Mouse (Mus musculus) cerebellum, postnatal 10 days (tissue): ENCODE data around the gene Prkag3.

Experiments used
- DNase-seq, 2 experiments: peaks; one replicate each; pipeline ENCODE4 v3.0.0; 2021; ENCODE audit warnings: mixed read lengths in 2 of 2

The Prkag3 gene

GRCm38 (mm10) chr1:74748643-74749271 lies at the start of gene Prkag3:
TSS of gene Prkag3 (minus strand) at chr1:74749221.
- peak; percentile 55 for DNase-seq

GRCm38 (mm10) chr1:74797459-74797858 lies 48.4 kb upstream of the Prkag3 start:
- peak; percentile 84 to 92 for DNase-seq

- peak in 1 of 2 experiments; percentile 50 for DNase-seq
These were observed 46.1 kb upstream of the Prkag3 start for GRCm38 (mm10) chr1:74795145-74795529.

- peak in 1 of 2 experiments; percentile 37 for DNase-seq
These were observed 45.6 kb upstream of the Prkag3 start for GRCm38 (mm10) chr1:74794487-74795144.

GRCm38 (mm10) chr1:74792831-74793660 lies 44.0 kb upstream of the Prkag3 start:
- DNase-seq, result peak in 1 of 2 experiments; percentile 48

GRCm38 (mm10) chr1:74791249-74791648 lies 42.2 kb upstream of the Prkag3 start, which contains the start of gene Wnt10a:
TSS of gene Wnt10a (plus strand) at chr1:74791516.
- no peak for DNase-seq

- DNase-seq, result no peak
These were observed 41.1 kb upstream of the Prkag3 start for GRCm38 (mm10) chr1:74790095-74790494.

- DNase-seq, result no peak
These were observed 39.7 kb upstream of the Prkag3 start for GRCm38 (mm10) chr1:74788603-74789176.

- peak; percentile 87 to 91 for DNase-seq
These were observed 38.8 kb upstream of the Prkag3 start for GRCm38 (mm10) chr1:74787846-74788245.

GRCm38 (mm10) chr1:74784041-74784759 lies 35.2 kb upstream of the Prkag3 start:
- peak; percentile 75 to 83 for DNase-seq

GRCm38 (mm10) chr1:74783554-74783953 lies 34.5 kb upstream of the Prkag3 start:
- peak; percentile 43 to 59 for DNase-seq

GRCm38 (mm10) chr1:74782045-74782444 lies 33.0 kb upstream of the Prkag3 start:
- DNase-seq, result peak in 1 of 2 experiments; percentile 48

GRCm38 (mm10) chr1:74778934-74779486 lies 30.0 kb upstream of the Prkag3 start:
- no peak for DNase-seq

GRCm38 (mm10) chr1:74775816-74776215 lies 26.8 kb upstream of the Prkag3 start:
- peak; percentile 44 to 59 for DNase-seq

- DNase-seq, result no peak
These were observed 25.0 kb upstream of the Prkag3 start for GRCm38 (mm10) chr1:74774062-74774461.

GRCm38 (mm10) chr1:74773136-74773535 lies 24.1 kb upstream of the Prkag3 start:
- peak; percentile 81 to 85 for DNase-seq

- DNase-seq, result peak in 1 of 2 experiments; percentile 38
These were observed 23.1 kb upstream of the Prkag3 start for GRCm38 (mm10) chr1:74771931-74772620.

- no peak for DNase-seq
These were observed 22.7 kb upstream of the Prkag3 start, which contains the start of gene Wnt6 for GRCm38 (mm10) chr1:74771845-74771930. TSS of gene Wnt6 (plus strand) at chr1:74771892.

- no peak for DNase-seq
These were observed 22.4 kb upstream of the Prkag3 start for GRCm38 (mm10) chr1:74771467-74771844.

GRCm38 (mm10) chr1:74770727-74771466 lies 21.9 kb upstream of the Prkag3 start:
- no peak for DNase-seq

GRCm38 (mm10) chr1:74763081-74763480 lies 14.1 kb upstream of the Prkag3 start:
- DNase-seq, result peak; percentile 76 to 82
